Mouse (Mus musculus) liver, postnatal 0 days (tissue): ENCODE results near the gene Izumo1. TPM values are rescaled to one million over a fixed set of nuclear protein-coding genes. Genes with fewer than 3 reads are reported as not detected.
"Not testable (repeated sequence)": the region's sequence is repeated elsewhere in the genome, so short reads cannot be mapped to it uniquely, and the experiment has no call there.

Source experiments
- ATAC-seq: fragments of 200-750 bp; cut with Nextera tagmentation; 2 replicates; pipeline ENCODE4 v1.8.0; 2017; ENCODE audit warnings: mild to moderate bottlenecking, moderate library complexity
- DNase-seq: peaks from one replicate; pipeline ENCODE4 v3.0.0-alpha.2; 2016
- H3K27ac ChIP-seq: fragments of 300-500 bp; sonication (generic); 2 replicates; pipeline ENCODE4 v1.5.1; 2014; ENCODE audit warnings: antibody characterized with exemption, moderate library complexity, mild to moderate bottlenecking, low read depth
- H3K27me3 ChIP-seq: fragments of 300-500 bp; sonication (generic); 2 replicates; pipeline ENCODE4 v1.6.1; 2014; ENCODE audit warnings: low read length, control low read depth, mixed read lengths; ENCODE audit not compliant: insufficient read depth
- H3K36me3 ChIP-seq: fragments of 300-500 bp; sonication (generic); replicated peaks from 2 replicates; pipeline ENCODE4 v1.6.1; 2014; ENCODE audit warnings: mild to moderate bottlenecking, control low read depth, low read length, moderate library complexity, mixed read lengths; ENCODE audit not compliant: insufficient read depth
- H3K4me1 ChIP-seq: fragments of 300-500 bp; sonication (generic); 2 replicates; pipeline ENCODE4 v1.6.1; 2014; ENCODE audit warnings: antibody characterized with exemption, mild to moderate bottlenecking, control low read depth; ENCODE audit not compliant: insufficient read depth
- H3K4me2 ChIP-seq: fragments of 300-500 bp; sonication (generic); 2 replicates; pipeline ENCODE4 v1.6.1; 2014; ENCODE audit warnings: low read depth, mild to moderate bottlenecking, low read length, moderate library complexity, mixed read lengths
- H3K4me3 ChIP-seq: fragments of 300-500 bp; sonication (generic); 2 replicates; pipeline ENCODE4 v1.5.1; 2014; ENCODE audit warnings: low read depth, low read length
- H3K9ac ChIP-seq: fragments of 300-500 bp; sonication (generic); replicated peaks from 2 replicates; pipeline ENCODE4 v1.6.1; 2014; ENCODE audit warnings: mild to moderate bottlenecking, moderate library complexity
- H3K9me3 ChIP-seq: fragments of 300-500 bp; sonication (generic); 2 replicates; pipeline ENCODE4 v1.6.1; 2016; ENCODE audit warnings: mild to moderate bottlenecking, control low read depth, low read length, mixed read lengths
- CTCF ChIP-seq: sonication (generic); IDR thresholded peaks from 2 replicates; pipeline ENCODE4 v1.5.1; 2016; ENCODE audit warnings: antibody characterized with exemption, low read depth
- EP300 ChIP-seq: IDR thresholded peaks from 2 replicates; pipeline ENCODE4 v1.6.1; 2016; ENCODE audit warnings: antibody characterized with exemption, low read depth, mild to moderate bottlenecking
- WGBS: fragments of 180-500 bp; shearing (Covaris S2); extraction: QIAGEN DNeasy Blood & Tissue Kit; methylation state at CpG from one replicate; pipeline ENCODE4 v1.1.7; 2014; ENCODE audit not compliant: insufficient replicate concordance; 5-methylcytosine and 5-hydroxymethylcytosine counted together
- polyA plus RNA-seq: library from polyadenylated mRNA; unstranded; fragments of >200 nt; fragmentation: Nextera tagmentation; extraction: Ambion mirVana; gene quantifications from 2 replicates; pipeline ENCODE4 v1.2.1, GENCODE M21; 2015

Izumo1 gene
- polyA plus RNA-seq, 1 experiment from 2014 or later, result 0.09 TPM

GRCm38 (mm10) chr7:45644183-45644582 lies 22.6 kb downstream of the Izumo1 start:
- 16% methylated on average over 18 of the region's 18 CpGs for WGBS
- H3K9me3 ChIP-seq, result no peaks in the 10 kb centered on the region
- H3K4me1 ChIP-seq, result peaks cover 9% of the 10 kb centered on the region; the same call in 1 of the 2 replicates
- H3K4me3 ChIP-seq, result peak overlapping the region; percentile 1; the same call in 1 of the 2 replicates
- DNase-seq, result no peak
- H3K27me3 ChIP-seq, result peaks cover 10% of the 10 kb centered on the region; the same call in 1 of the 2 replicates
- no peak for ATAC-seq
- TF ChIP-seq CTCF, result no peak
- TF ChIP-seq EP300, result no peak
- H3K36me3 ChIP-seq, result no peaks in the 10 kb centered on the region
- H3K4me2 ChIP-seq, result peak overlapping the region; percentile 53
- 0 out of 2 replicates have a peak overlapping the region, but pooled peaks have one; percentile 21 for H3K9ac ChIP-seq
- H3K27ac ChIP-seq, result no peak overlapping the region

GRCm38 (mm10) chr7:45644872-45645590 lies 23.4 kb downstream of the Izumo1 start:
- Histone ChIP-seq H3K27ac (no peak overlapping the region), H3K4me2 (no peak overlapping the region)

DNA sequence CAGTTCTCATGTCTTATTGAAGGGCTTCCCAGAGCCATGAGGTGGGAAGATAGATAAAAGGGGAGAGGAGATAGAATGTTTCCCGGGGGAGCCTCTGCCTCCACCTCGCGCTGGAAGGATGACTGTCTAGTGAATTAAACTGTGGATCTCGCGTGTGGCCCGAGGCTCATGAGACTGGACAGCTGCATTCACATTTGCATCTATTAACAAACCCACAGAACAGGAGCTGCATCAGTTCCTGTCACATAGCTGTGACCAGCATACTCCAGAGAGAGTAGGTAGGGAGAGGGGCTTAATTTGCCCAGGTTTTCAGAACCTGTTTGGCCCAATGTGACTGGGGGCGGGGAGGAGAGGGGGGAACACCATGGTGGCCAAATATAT lies 24.0 kb downstream of the Izumo1 start:
- Histone ChIP-seq H3K9ac (no peak overlapping the region), H3K4me2 (no peak overlapping the region), H3K4me3 (no peak overlapping the region), H3K4me1 (peaks cover 9% of the 10 kb centered on the region; the same call in 1 of the 2 replicates), H3K27me3 (peaks cover 10% of the 10 kb centered on the region; the same call in 1 of the 2 replicates), H3K27ac (no peak overlapping the region), H3K9me3 (no peaks in the 10 kb centered on the region), H3K36me3 (no peaks in the 10 kb centered on the region)
- TF ChIP-seq CTCF, result no peak
- TF ChIP-seq EP300, result no peak
- no peak for ATAC-seq
- 81% methylated on average over 7 of the region's 7 CpGs for WGBS
- DNase-seq, result no peak

More at GRCm38 (mm10) chr7:45644872-45645590, 23.4 kb downstream of the Izumo1 start:
- H3K9ac ChIP-seq, result no peak overlapping the region
- TF ChIP-seq CTCF, result no peak
- TF ChIP-seq EP300, result no peak
- 60% methylated on average over 6 of the region's 6 CpGs for WGBS
- DNase-seq, result no peak
- no peak for ATAC-seq
- H3K4me3 ChIP-seq, result no peak overlapping the region
- H3K36me3 ChIP-seq, result no peaks in the 10 kb centered on the region
- peaks cover 9% of the 10 kb centered on the region; the same call in 1 of the 2 replicates for H3K4me1 ChIP-seq
- H3K27me3 ChIP-seq, result peaks cover 10% of the 10 kb centered on the region; the same call in 1 of the 2 replicates
- no peaks in the 10 kb centered on the region for H3K9me3 ChIP-seq

DNA sequence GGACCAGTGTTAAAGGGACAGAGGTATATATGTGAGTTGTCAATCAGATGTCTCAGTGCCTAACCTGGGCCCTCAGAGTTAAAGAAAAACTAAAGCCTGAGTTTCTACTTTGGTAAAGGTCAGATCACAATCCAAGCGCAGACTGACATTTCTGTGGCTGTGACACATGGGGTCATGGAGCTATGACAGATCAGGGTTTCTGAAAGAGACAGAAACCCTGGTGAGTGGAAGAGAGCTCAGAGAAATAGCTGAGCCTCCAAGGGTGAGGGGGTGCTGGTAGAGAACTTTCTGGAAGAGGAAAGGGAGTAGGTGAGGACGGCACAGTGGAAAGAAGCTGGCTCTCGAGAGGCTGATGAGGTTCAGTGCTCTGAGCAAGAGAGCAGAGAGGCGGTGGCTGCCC lies 25.1 kb downstream of the Izumo1 start:
- WGBS, result 68% methylated on average over 4 of the region's 4 CpGs
- Histone ChIP-seq H3K4me2 (no peak overlapping the region), H3K27me3 (peaks cover 10% of the 10 kb centered on the region; the same call in 1 of the 2 replicates), H3K9me3 (no peaks in the 10 kb centered on the region), H3K36me3 (no peaks in the 10 kb centered on the region), H3K4me1 (peaks cover 9% of the 10 kb centered on the region; the same call in 1 of the 2 replicates), H3K9ac (no peak overlapping the region), H3K4me3 (no peak overlapping the region), H3K27ac (no peak overlapping the region)
- TF ChIP-seq CTCF (no peak), EP300 (no peak)
- ATAC-seq (no peak), DNase-seq (no peak)

DNA sequence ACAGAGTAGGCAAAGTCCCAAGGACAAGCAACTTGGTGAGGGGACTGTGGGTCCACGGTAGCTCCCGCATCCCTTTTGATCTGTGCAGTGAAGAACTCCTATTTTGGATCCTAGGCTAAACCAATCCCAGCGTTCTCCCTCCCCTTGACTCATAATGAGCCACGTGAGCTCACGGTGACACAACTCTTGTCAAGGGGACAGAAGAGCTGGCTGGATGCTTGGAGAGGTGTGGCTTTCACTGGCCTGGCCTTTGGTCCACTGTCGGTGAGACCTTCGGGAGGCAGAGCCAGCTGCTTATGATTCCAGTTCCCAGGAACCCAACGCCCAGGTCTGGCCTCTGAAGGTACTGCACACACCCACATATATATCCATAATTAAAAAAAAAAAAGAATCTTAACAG lies 27.7 kb downstream of the Izumo1 start:
- no peak overlapping the region for H3K9ac ChIP-seq
- DNase-seq, result no peak
- no peak overlapping the region for H3K4me2 ChIP-seq
- no peak for ATAC-seq
- H3K27ac ChIP-seq, result no peak overlapping the region
- H3K4me1 ChIP-seq, result no peaks in the 10 kb centered on the region
- H3K4me3 ChIP-seq, result no peak overlapping the region
- WGBS, result 65% methylated on average over 8 of the region's 8 CpGs
- TF ChIP-seq EP300, result no peak
- TF ChIP-seq CTCF, result no peak
- H3K27me3 ChIP-seq, result 0 out of 2 replicates have a peak, but pooled peaks cover 6% of the 10 kb centered on the region
- no peaks in the 10 kb centered on the region for H3K36me3 ChIP-seq
- no peaks in the 10 kb centered on the region for H3K9me3 ChIP-seq

- H3K36me3 ChIP-seq, H3K27ac ChIP-seq, ATAC-seq, H3K4me1 ChIP-seq, H3K4me3 ChIP-seq, H3K9ac ChIP-seq, H3K4me2 ChIP-seq, H3K9me3 ChIP-seq, H3K27me3 ChIP-seq, DNase-seq: not testable (repeated sequence)
- 86% methylated on average over 18 of the region's 20 CpGs for WGBS
These were observed 28.9 kb downstream of the Izumo1 start for GRCm38 (mm10) chr7:45650484-45650883.
